Mouse (Mus musculus): ENCODE data around the gene Hist2h3c2.

The Hist2h3c2 gene

DNA sequence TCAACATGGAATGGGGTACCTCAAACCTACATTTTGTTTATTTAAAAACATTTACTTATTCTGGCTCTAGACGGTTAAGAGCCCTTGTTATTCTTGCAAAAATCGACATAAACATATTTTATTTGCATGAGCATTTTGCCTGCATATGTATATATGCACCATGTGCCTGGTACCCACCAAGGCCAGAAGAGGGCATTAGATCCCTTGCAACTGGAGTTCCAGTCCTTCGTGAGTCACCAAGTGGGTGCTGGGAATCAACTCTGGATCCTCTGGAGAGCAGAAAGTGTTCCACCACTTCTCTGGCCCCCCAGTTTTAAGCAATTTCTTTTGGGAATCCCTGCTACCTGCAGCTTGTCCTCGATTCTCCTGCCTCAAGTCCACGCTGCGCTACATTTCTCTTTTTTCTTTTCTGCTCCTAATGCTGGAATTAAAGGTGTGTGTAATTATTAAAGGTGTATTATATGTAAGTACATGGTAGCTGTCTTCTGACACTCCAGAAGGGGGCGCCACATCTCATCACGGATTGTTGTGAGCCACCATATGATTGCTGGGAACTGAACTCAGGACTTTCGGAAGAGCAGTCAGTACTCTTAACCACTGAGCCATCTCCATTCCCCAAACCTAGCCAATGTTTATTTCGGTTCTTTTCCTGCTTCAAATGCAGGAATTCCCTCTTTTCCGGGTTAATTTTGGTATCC, 43.2 kb downstream of the Hist2h3c2 start:
- no peak for DNase-seq

DNA sequence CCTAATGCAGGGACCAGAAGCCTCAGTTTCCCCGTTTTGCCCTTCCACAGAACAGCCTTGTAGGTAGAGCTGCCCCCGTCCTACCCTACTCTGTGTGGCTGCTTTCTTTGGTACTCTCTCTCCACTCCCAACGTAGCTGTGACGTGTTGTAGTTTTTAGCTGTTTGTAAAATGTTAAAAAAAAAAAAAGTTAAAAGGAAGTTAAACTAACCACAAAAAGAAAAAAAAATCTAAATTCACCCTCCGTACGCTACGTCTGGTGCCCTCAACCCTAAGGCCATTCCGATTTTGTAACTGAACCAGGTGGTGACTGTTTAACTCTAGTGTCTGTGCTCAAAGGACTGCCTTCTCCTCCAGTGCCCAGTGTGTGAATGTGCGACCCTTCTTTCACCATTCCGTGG, 44.0 kb downstream of the Hist2h3c2 start:
- no peak for DNase-seq

DNA sequence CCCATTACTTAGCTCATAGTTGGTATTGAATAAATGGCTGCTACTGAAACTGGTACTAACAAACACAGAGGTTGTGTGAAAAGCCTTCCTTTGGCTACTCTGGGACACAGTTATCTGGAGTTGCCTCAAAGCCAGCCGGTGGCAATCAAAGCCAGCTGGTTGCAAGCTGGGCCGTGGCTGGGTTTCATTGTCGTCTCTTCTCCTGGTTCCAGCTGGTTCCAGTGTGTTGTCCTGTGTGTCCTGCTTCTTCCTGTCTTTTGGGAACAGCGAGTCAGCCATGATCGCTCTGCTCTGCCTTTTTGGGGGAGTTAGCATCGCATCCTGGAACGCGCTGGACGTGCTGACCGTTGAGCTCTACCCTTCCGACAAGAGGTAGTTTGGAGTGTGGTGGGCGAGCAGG, 46.0 kb downstream of the Hist2h3c2 start:
- DNase-seq: no peak

Measured in kidney, postnatal 14 days (tissue).